Mouse (Mus musculus) embryonic fibroblast, embryonic 13.5 days (primary cell): Measurements from ENCODE around the gene Xirp1.

ENCODE experiments used
- CTCF ChIP-seq: IDR thresholded peaks from 2 replicates; pipeline ENCODE4 v1.5.1; 2011; ENCODE audit warnings: mild to moderate bottlenecking, control low read depth, low read length, moderate library complexity, borderline replicate concordance; ENCODE audit not compliant: insufficient read depth
- POLR2A ChIP-seq: IDR thresholded peaks from 2 replicates; pipeline ENCODE4 v1.6.1; 2011; ENCODE audit warnings: low read depth, mild to moderate bottlenecking, control low read depth, low read length, moderate library complexity

GRCm38 (mm10) chr9:120024171-120024570 is 773 bp upstream of the Xirp1 start:
- TF ChIP-seq CTCF (no peak), POLR2A (no peak)
